9 mouse cellular contexts compared by ENCODE assay signal in genomic region chr6:48438475-48439125, GRCm38 (mm10). TPM values are rescaled to one million over a fixed set of nuclear protein-coding genes. Genes with fewer than 3 reads are reported as not detected.
DNase-seq lines count a peak whose midpoint lies in the region; ATAC-seq lines count a peak whose summit lies in the region.
"Had no signal": no experiment of that assay in that cellular context is flagged by ENCODE, and none has a peak within 500 bp of the region (broad histone marks: within the 10 kb centered on the region; RNA-seq: fewer than 3 reads in every experiment).

No protein-coding gene starts in this region.

- H3K4me2 ChIP-seq in heart, embryonic 13.5 days = peak overlapping the region; percentile 62
- no peak overlapping the region for H3K4me2 ChIP-seq in forebrain, embryonic 16.5 days (ENCODE audit: low read length)
- peak overlapping the region; percentile 42 for H3K4me2 ChIP-seq in midbrain, embryonic 12.5 days (replicated peaks)

- WGBS in heart, embryonic 13.5 days = 30% methylated on average over 55 of the region's 55 CpGs
- WGBS in forebrain, embryonic 16.5 days = 35% methylated on average over 55 of the region's 55 CpGs
- WGBS in midbrain, embryonic 12.5 days = 12% methylated on average over 55 of the region's 55 CpGs

- peaks cover 78% of the 10 kb centered on the region for H3K4me1 ChIP-seq in heart, embryonic 13.5 days
- H3K4me1 ChIP-seq in forebrain, embryonic 16.5 days (replicated peaks; ENCODE audit: control insufficient read depth, insufficient read depth, low read length) = peaks cover 6% of the 10 kb centered on the region
- H3K4me1 ChIP-seq in midbrain, embryonic 12.5 days = peaks cover 37% of the 10 kb centered on the region

- H3K36me3 ChIP-seq in heart, embryonic 13.5 days = peaks cover 63% of the 10 kb centered on the region
- H3K36me3 ChIP-seq in forebrain, embryonic 16.5 days (ENCODE audit: control insufficient read depth, insufficient read depth) = peaks cover 17% of the 10 kb centered on the region
- peaks cover 28% of the 10 kb centered on the region for H3K36me3 ChIP-seq in midbrain, embryonic 12.5 days

- no peak for DNase-seq in heart, adult 18-20 months
- peak; percentile 54 for DNase-seq in WW6 (ENCODE audit: low read depth, low spot score)
- DNase-seq in spleen, postnatal 14 days (ENCODE audit: low spot score in 2 of 2) = no peak
- no peak for DNase-seq in gastrocnemius, postnatal 25 days
- DNase-seq: thymus, postnatal 14 days had no signal

- H3K27ac ChIP-seq in heart, embryonic 13.5 days (replicated peaks) = no peak overlapping the region
- H3K27ac ChIP-seq in forebrain, embryonic 16.5 days (ENCODE audit: low read length) = no peak overlapping the region
- no peak overlapping the region for H3K27ac ChIP-seq in midbrain, embryonic 12.5 days (replicated peaks)

- ATAC-seq in heart, embryonic 13.5 days (ENCODE audit: extremely low read depth, insufficient number of reproducible peaks, low FRiP score, low TSS enrichment) = no peak
- peak; percentile 14; the same call in 1 of the 2 replicates for ATAC-seq in forebrain, embryonic 16.5 days
- ATAC-seq in midbrain, embryonic 12.5 days (ENCODE audit: low FRiP score, low read depth) = no peak; the same call in 1 of the 2 replicates
- no peak for ATAC-seq in inflammation-experienced regulatory T-cells, adult 6 months

- H3K27me3 ChIP-seq in heart, embryonic 13.5 days (replicated peaks) = peaks cover 33% of the 10 kb centered on the region
- no peaks in the 10 kb centered on the region; the same call in 1 of the 2 replicates for H3K27me3 ChIP-seq in forebrain, embryonic 16.5 days (replicated peaks; ENCODE audit: control insufficient read depth, insufficient read depth, low read length)
- H3K27me3 ChIP-seq in midbrain, embryonic 12.5 days = peaks cover 57% of the 10 kb centered on the region

- peak overlapping the region; percentile 48 for H3K9ac ChIP-seq in heart, embryonic 13.5 days
- no peak overlapping the region for H3K9ac ChIP-seq in forebrain, embryonic 16.5 days (replicated peaks; ENCODE audit: low read depth, low read length)
- peak overlapping the region; percentile 31; the same call in 1 of the 2 replicates for H3K9ac ChIP-seq in midbrain, embryonic 12.5 days (replicated peaks)

- H3K4me3 ChIP-seq in heart, embryonic 13.5 days = peak overlapping the region; percentile 35
- H3K4me3 ChIP-seq in forebrain, embryonic 16.5 days (replicated peaks; ENCODE audit: low read length) = no peak overlapping the region
- H3K4me3 ChIP-seq in midbrain, embryonic 12.5 days = peak overlapping the region; percentile 27

- no peaks in the 10 kb centered on the region for H3K9me3 ChIP-seq in heart, embryonic 13.5 days
- no peaks in the 10 kb centered on the region for H3K9me3 ChIP-seq in forebrain, embryonic 16.5 days (ENCODE audit: control insufficient read depth, low read length)
- H3K9me3 ChIP-seq in midbrain, embryonic 12.5 days = no peaks in the 10 kb centered on the region

RNA-seq across cellular contexts. Expression of gene Zfp467, which starts 7.0 kb away (rescaled TPM):
- polyA plus RNA-seq in heart, embryonic 13.5 days (2015; fragmentation: Nextera tagmentation; extraction: Ambion mirVana) = 16.1 and 20.8 TPM in 2 replicates
- 10 to 100 TPM; 10.2 to 11.3 TPM for total RNA-seq in heart, adult 18-20 months (2021)
- polyA plus RNA-seq in forebrain, embryonic 16.5 days (2015; fragmentation: Nextera tagmentation; extraction: Ambion mirVana) = 28.7 and 29.8 TPM in 2 replicates
- 19.9 and 22.9 TPM in 2 replicates for polyA plus RNA-seq in midbrain, embryonic 12.5 days (2016; fragmentation: Nextera tagmentation; extraction: Ambion mirVana)
- 10 to 100 TPM in 1 of 3 experiments, 1 to 10 TPM in 2; 4.5 to 10.4 (median 8.2) TPM for polyA plus RNA-seq in inflammation-experienced regulatory T-cells, adult 6 months (2017; shearing (Covaris generic))
- total RNA-seq in gastrocnemius, postnatal 25 days (2021) = 10 to 100 TPM; 22.4 to 34.1 TPM

RNA-seq across cellular contexts. Expression of gene Sspo, which starts 9.4 kb away (rescaled TPM):
- polyA plus RNA-seq in heart, embryonic 13.5 days (2015; fragmentation: Nextera tagmentation; extraction: Ambion mirVana) = 0.22 and 0.27 TPM in 2 replicates
- under 1 TPM; 0.22 to 0.23 TPM for total RNA-seq in heart, adult 18-20 months (2021)
- 0.16 and 0.19 TPM in 2 replicates for polyA plus RNA-seq in forebrain, embryonic 16.5 days (2015; fragmentation: Nextera tagmentation; extraction: Ambion mirVana)
- 0.10 and 0.22 TPM in 2 replicates for polyA plus RNA-seq in midbrain, embryonic 12.5 days (2016; fragmentation: Nextera tagmentation; extraction: Ambion mirVana)
- polyA plus RNA-seq in inflammation-experienced regulatory T-cells, adult 6 months (2017; shearing (Covaris generic)) = 1 to 10 TPM in 1 of 3 experiments, under 1 TPM in 2; 0.54 to 1.2 (median 0.97) TPM
- under 1 TPM; 0.24 to 0.38 TPM for total RNA-seq in gastrocnemius, postnatal 25 days (2021)

RNA-seq across cellular contexts. Expression of gene Krba1, which starts 43.2 kb away (rescaled TPM):
- polyA plus RNA-seq in heart, embryonic 13.5 days (2015; fragmentation: Nextera tagmentation; extraction: Ambion mirVana) = 15.4 and 17.8 TPM in 2 replicates
- 10 to 100 TPM; 14.4 to 18.6 TPM for total RNA-seq in heart, adult 18-20 months (2021)
- polyA plus RNA-seq in forebrain, embryonic 16.5 days (2015; fragmentation: Nextera tagmentation; extraction: Ambion mirVana) = 28.4 and 30.9 TPM in 2 replicates
- 26.4 and 27.8 TPM in 2 replicates for polyA plus RNA-seq in midbrain, embryonic 12.5 days (2016; fragmentation: Nextera tagmentation; extraction: Ambion mirVana)
- polyA plus RNA-seq in inflammation-experienced regulatory T-cells, adult 6 months (2017; shearing (Covaris generic)) = 10 to 100 TPM in 2 of 3 experiments, 1 to 10 TPM in 1; 9.2 to 19.7 (median 12.2) TPM
- total RNA-seq in gastrocnemius, postnatal 25 days (2021) = 10 to 100 TPM; 14.5 to 15.9 TPM
